Mouse (Mus musculus) hematopoietic stem cell, adult 5-6 weeks (primary cell): ENCODE measurements around the gene Tgm3. TPM values are rescaled to one million over a fixed set of nuclear protein-coding genes. Genes with fewer than 3 reads are reported as not detected.

Experiments
- ATAC-seq, 2 experiments: fragments of 125-278 bp in 1 of 2; replicated peaks in 1 of 2; 2 replicates each; pipeline ENCODE4 v1.8.0; 2016 to 2017; ENCODE audit warnings: inconsistent platforms in 2 of 2, mild to moderate bottlenecking in 2 of 2, moderate number of reproducible peaks in 2 of 2, low read depth in 1 of 2, moderate TSS enrichment in 1 of 2; ENCODE audit not compliant: low FRiP score in 2 of 2, poor library complexity in 2 of 2, severe bottlenecking in 2 of 2, insufficient read depth in 1 of 2, low TSS enrichment in 1 of 2
- total RNA-seq: library from RNA; stranded (forward); fragments of 172-1452, 232-1000 nt; gene quantifications from 2 replicates; pipeline ENCODE4 v1.2.3, GENCODE M21; 2017

Tgm3 gene
- total RNA-seq, 1 experiment from 2014 or later, result 0.30 TPM

GRCm38 (mm10) chr2:130043835-130044234 is 31.7 kb downstream of the Tgm3 start:
- ATAC-seq, result peak; percentile 1 to 29; a peak in 1 of 4 replicates

- 0 out of 4 replicates have a peak, but pooled peaks of 1 of the 2 experiments have one; percentile 18 for ATAC-seq
Measured at GRCm38 (mm10) chr2:130047923-130048440, 35.8 kb downstream of the Tgm3 start.

- peak; percentile 30 to 34; a peak in 1 of 4 replicates for ATAC-seq
Measured at GRCm38 (mm10) chr2:130048792-130049191, 36.6 kb downstream of the Tgm3 start.

GRCm38 (mm10) chr2:130058149-130058548 is 46.0 kb downstream of the Tgm3 start:
- peak in 1 of 2 experiments; percentile 42; a peak in 1 of 4 replicates for ATAC-seq

- ATAC-seq, result peak; percentile 56 to 67; a peak in 2 of 4 replicates
Measured at GRCm38 (mm10) chr2:130068228-130068627, 56.1 kb downstream of the Tgm3 start.

- ATAC-seq, result no peak
Measured at GRCm38 (mm10) chr2:130070396-130070795, 58.2 kb downstream of the Tgm3 start.

Other genes with a start within 250 kb of the Tgm3 start
- 11.8 and 12.9 TPM in 2 replicates for gene Stk35, start 211.8 kb upstream of the Tgm3 start, total RNA-seq
- gene Tgm6, start 100.1 kb downstream of the Tgm3 start, total RNA-seq, result not detected in 2 replicates
- 135 and 198 TPM in 2 replicates for gene Snrpb, start 167.1 kb downstream of the Tgm3 start, total RNA-seq
- not detected in 2 replicates for gene Tmc2, start 182.8 kb downstream of the Tgm3 start, total RNA-seq